21 mouse cellular contexts compared by ENCODE assay signal in the genomic region with DNA sequence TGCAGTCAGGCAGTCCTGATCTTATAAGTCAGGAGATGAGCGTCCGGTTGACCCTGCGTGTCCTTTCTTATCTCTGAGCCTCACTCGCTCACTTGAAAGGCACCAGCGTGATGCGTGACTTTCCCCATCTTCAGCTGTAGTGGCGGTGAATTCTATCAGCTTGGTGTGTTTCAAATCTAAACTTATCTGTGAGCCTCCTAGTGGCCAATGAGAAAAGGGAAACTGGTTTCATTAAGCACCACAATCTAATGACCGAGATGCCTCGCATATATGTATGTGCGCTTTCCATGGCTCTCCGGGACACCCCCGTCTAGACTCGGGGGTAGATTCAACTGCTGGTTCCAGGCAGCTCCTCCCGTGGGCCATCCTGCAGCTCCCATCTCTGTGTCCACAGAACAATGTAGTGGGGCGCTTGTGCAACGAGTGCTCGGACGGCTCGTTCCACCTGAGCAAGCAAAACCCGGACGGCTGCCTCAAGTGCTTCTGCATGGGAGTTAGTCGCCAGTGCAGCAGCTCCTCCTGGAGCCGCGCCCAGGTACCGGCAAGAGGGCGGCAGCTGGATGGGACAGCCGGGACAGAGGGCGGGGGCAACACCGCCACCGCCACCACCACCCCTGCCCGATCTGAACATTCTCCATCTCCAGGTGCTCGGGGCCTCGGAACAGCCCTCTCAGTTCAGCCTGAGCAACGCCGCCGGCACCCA. TPM values are rescaled to one million over a fixed set of nuclear protein-coding genes. Genes with fewer than 3 reads are reported as not detected.
DNase-seq lines count a peak whose midpoint lies in the region; ATAC-seq and TF ChIP-seq lines count a peak whose summit lies in the region.
"Had no signal": no experiment of that assay in that cellular context is flagged by ENCODE, and none has a peak within 500 bp of the region (broad histone marks: within the 10 kb centered on the region; RNA-seq: fewer than 3 reads in every experiment).

No protein-coding gene starts in this region.

- WGBS in forebrain, postnatal 0 days, result 89% methylated on average over 36 of the region's 36 CpGs
- WGBS in forebrain, embryonic 16.5 days, result 89% methylated on average over 36 of the region's 36 CpGs

- H3K36me3 ChIP-seq in forebrain, postnatal 0 days (ENCODE audit: insufficient read depth), result no peaks in the 10 kb centered on the region
- H3K36me3 ChIP-seq in forebrain, embryonic 16.5 days (ENCODE audit: control insufficient read depth, insufficient read depth), result no peaks in the 10 kb centered on the region

- no peak for ATAC-seq in forebrain, postnatal 0 days
- ATAC-seq in forebrain, embryonic 16.5 days, result no peak
- ATAC-seq in granulocyte monocyte progenitor cell, adult 5-6 weeks (replicated peaks; ENCODE audit: poor library complexity, severe bottlenecking), result no peak

- H3K4me2 ChIP-seq in forebrain, postnatal 0 days (ENCODE audit: low read depth), result no peak overlapping the region
- no peak overlapping the region for H3K4me2 ChIP-seq in forebrain, embryonic 16.5 days (ENCODE audit: low read length)
- H3K4me2 ChIP-seq: limb, embryonic 13.5 days; midbrain, embryonic 11.5 days had no signal

- H3K9me3 ChIP-seq in forebrain, postnatal 0 days (ENCODE audit: low read length), result no peaks in the 10 kb centered on the region
- H3K9me3 ChIP-seq in forebrain, embryonic 16.5 days (ENCODE audit: control insufficient read depth, low read length), result no peaks in the 10 kb centered on the region
- H3K9me3 ChIP-seq: limb, embryonic 13.5 days had no signal

- DNase-seq in forebrain, postnatal 0 days, result no peak
- DNase-seq in layer of hippocampus, adult 2 months (ENCODE audit: low spot score in 2 of 2), result no peak
- DNase-seq in layer of hippocampus, adult 18-20 months (ENCODE audit: low spot score in 2 of 2), result no peak
- peak; percentile 27 for DNase-seq in thymus, postnatal 0 days (ENCODE audit: low spot score)
- no peak for DNase-seq in thymus, adult 18-20 months
- no peak for DNase-seq in adrenal gland, postnatal 10 days
- DNase-seq: adrenal gland, postnatal 25 days; cerebellum, adult 9-11 months; embryo, embryonic 11 days; heart, postnatal 36 days; lung, postnatal 14 days; right cerebral cortex, postnatal 14 days; thymus, postnatal 36 days had no signal

- H3K27ac ChIP-seq in forebrain, postnatal 0 days (ENCODE audit: low read depth, low read length), result no peak overlapping the region
- no peak overlapping the region for H3K27ac ChIP-seq in forebrain, embryonic 16.5 days (ENCODE audit: low read length)
- H3K27ac ChIP-seq in layer of hippocampus, adult 2 months, result no peak overlapping the region
- H3K27ac ChIP-seq: limb, embryonic 13.5 days had no signal

- no peaks in the 10 kb centered on the region for H3K4me1 ChIP-seq in forebrain, postnatal 0 days (ENCODE audit: insufficient read depth)
- H3K4me1 ChIP-seq in forebrain, embryonic 16.5 days (replicated peaks; ENCODE audit: control insufficient read depth, insufficient read depth, low read length), result no peaks in the 10 kb centered on the region
- H3K4me1 ChIP-seq: limb, embryonic 13.5 days had no signal

- H3K9ac ChIP-seq in forebrain, postnatal 0 days, result no peak overlapping the region
- H3K9ac ChIP-seq in forebrain, embryonic 16.5 days (replicated peaks; ENCODE audit: low read depth, low read length), result no peak overlapping the region
- H3K9ac ChIP-seq: limb, embryonic 13.5 days had no signal

- H3K4me3 ChIP-seq in forebrain, postnatal 0 days (ENCODE audit: low read depth, low read length), result no peak overlapping the region
- no peak overlapping the region for H3K4me3 ChIP-seq in forebrain, embryonic 16.5 days (replicated peaks; ENCODE audit: low read length)
- H3K4me3 ChIP-seq in layer of hippocampus, adult 2 months, result no peak overlapping the region
- H3K4me3 ChIP-seq: limb, embryonic 13.5 days had no signal

- 0 out of 2 replicates have a peak, but pooled peaks have one; percentile 1 for TF ChIP-seq CTCF in forebrain, postnatal 0 days (IDR thresholded peaks at IDR 0.05; ENCODE audit: low read depth)
- TF ChIP-seq CTCF in layer of hippocampus, adult 2 months (conservative IDR thresholded peaks at IDR 0.05), result peak; percentile 57

- H3K27me3 ChIP-seq in forebrain, postnatal 0 days (ENCODE audit: insufficient read depth, low read length), result no peaks in the 10 kb centered on the region
- no peaks in the 10 kb centered on the region for H3K27me3 ChIP-seq in forebrain, embryonic 16.5 days (replicated peaks; ENCODE audit: control insufficient read depth, insufficient read depth, low read length)
- H3K27me3 ChIP-seq: limb, embryonic 13.5 days had no signal

RNA-seq across cellular contexts. Expression of a gene that starts 49.6 kb away (rescaled TPM):
- total RNA-seq in forebrain, postnatal 0 days (2014; rRNA removed), result 13.8 and 22.6 TPM in 2 replicates
- polyA plus RNA-seq in forebrain, postnatal 0 days (2015; fragmentation: Nextera tagmentation; extraction: Ambion mirVana), result 2.3 and 2.6 TPM in 2 replicates
- polyA plus RNA-seq in forebrain, embryonic 16.5 days (2015; fragmentation: Nextera tagmentation; extraction: Ambion mirVana), result 3.2 and 4.9 TPM in 2 replicates
- total RNA-seq in layer of hippocampus, adult 2 months (2021), result 1 to 10 TPM; 4.0 to 5.2 TPM
- total RNA-seq in layer of hippocampus, adult 18-20 months (2021), result 1 to 10 TPM; 4.2 to 4.3 TPM
- polyA plus RNA-seq in thymus, postnatal 0 days (2015; fragmentation: Nextera tagmentation; extraction: Ambion mirVana), result 4.0 and 4.1 TPM in 2 replicates
- total RNA-seq in granulocyte monocyte progenitor cell, adult 5-6 weeks (2014; fragmentation: Nextera tagmentation), result 0.21 TPM in 1 of 2 replicates, not detected in the other
- total RNA-seq in granulocyte monocyte progenitor cell, adult 5-6 weeks (2017), result 0.05 TPM in 1 of 2 replicates, not detected in the other
- total RNA-seq in adrenal gland, postnatal 10 days (2021), result 100 to 1,000 TPM; 191 to 264 TPM

RNA-seq across cellular contexts. Expression of a gene that starts 56.2 kb away (rescaled TPM):
- total RNA-seq in forebrain, postnatal 0 days (2014; rRNA removed), result not detected in 2 replicates
- polyA plus RNA-seq in forebrain, postnatal 0 days (2015; fragmentation: Nextera tagmentation; extraction: Ambion mirVana), result 0.52 TPM in 1 of 2 replicates, not detected in the other
- not detected in 2 replicates for polyA plus RNA-seq in forebrain, embryonic 16.5 days (2015; fragmentation: Nextera tagmentation; extraction: Ambion mirVana)
- not detected for total RNA-seq in layer of hippocampus, adult 2 months (2021)
- not detected for total RNA-seq in layer of hippocampus, adult 18-20 months (2021)
- polyA plus RNA-seq in thymus, postnatal 0 days (2015; fragmentation: Nextera tagmentation; extraction: Ambion mirVana), result not detected in 2 replicates
- not detected in 2 replicates for total RNA-seq in granulocyte monocyte progenitor cell, adult 5-6 weeks (2014; fragmentation: Nextera tagmentation)
- not detected in 2 replicates for total RNA-seq in granulocyte monocyte progenitor cell, adult 5-6 weeks (2017)
- not detected for total RNA-seq in adrenal gland, postnatal 10 days (2021)
- total RNA-seq: adrenal gland, postnatal 25 days; heart, adult 8-10 months; heart, postnatal 36 days; left cerebral cortex, adult 18-20 months had no signal
- polyA plus RNA-seq: C2C12; large intestine, adult 2 months; limb, embryonic 13.5 days; midbrain, embryonic 11.5 days had no signal

Comparison
In these comparisons a context has a peak if more than half of its experiments do, and no peak if none do; other contexts are left out.
1. RNA of a gene that starts 49.6 kb away (total RNA-seq): 191 to 264 TPM in adrenal gland, postnatal 10 days, 13.8 to 22.6 TPM in forebrain, postnatal 0 days, 4.0 to 5.2 TPM in layer of hippocampus, adult 2 months and 4.2 to 4.3 TPM in layer of hippocampus, adult 18-20 months; 0.05 to 0.21 TPM in granulocyte monocyte progenitor cell, adult 5-6 weeks; every median in the first group is over 4 times any median in the second.